Mouse (Mus musculus) stomach, embryonic 16.5 days (tissue): ENCODE measurements around the gene Fads6. TPM values are rescaled to one million over a fixed set of nuclear protein-coding genes. Genes with fewer than 3 reads are reported as not detected.

Experiments
- ATAC-seq: fragments of 200-750 bp; cut with Nextera tagmentation; 2 replicates; pipeline ENCODE4 v1.8.0; 2017; ENCODE audit warnings: moderate number of reproducible peaks, moderate TSS enrichment; ENCODE audit not compliant: insufficient read depth, low FRiP score
- H3K27ac ChIP-seq: fragments of 300-500 bp; sonication (generic); 2 replicates; pipeline ENCODE4 v1.5.1; 2014; ENCODE audit warnings: low read length
- H3K27me3 ChIP-seq: fragments of 300-500 bp; sonication (generic); 2 replicates; pipeline ENCODE4 v1.6.1; 2014; ENCODE audit warnings: low read length, control low read depth, mixed read lengths; ENCODE audit not compliant: control insufficient read depth, insufficient read depth
- H3K36me3 ChIP-seq: fragments of 300-500 bp; sonication (generic); 2 replicates; pipeline ENCODE4 v1.6.1; 2014; ENCODE audit warnings: low read length; ENCODE audit not compliant: control insufficient read depth, insufficient read depth
- H3K4me1 ChIP-seq: fragments of 300-500 bp; sonication (generic); 2 replicates; pipeline ENCODE4 v1.6.1; 2014; ENCODE audit warnings: low read length, control low read depth, mixed read lengths; ENCODE audit not compliant: control insufficient read depth, insufficient read depth
- H3K4me2 ChIP-seq: fragments of 300-500 bp; sonication (generic); 2 replicates; pipeline ENCODE4 v1.6.1; 2014; ENCODE audit warnings: low read depth, low read length, mixed read lengths
- H3K4me3 ChIP-seq: fragments of 300-500 bp; sonication (generic); replicated peaks from 2 replicates; pipeline ENCODE4 v1.5.1; 2014; ENCODE audit warnings: mild to moderate bottlenecking, low read length
- H3K9ac ChIP-seq: fragments of 300-500 bp; sonication (generic); 2 replicates; pipeline ENCODE4 v1.6.1; 2014; ENCODE audit warnings: low read length
- H3K9me3 ChIP-seq: fragments of 300-500 bp; sonication (generic); replicated peaks from 2 replicates; pipeline ENCODE4 v1.6.1; 2016; ENCODE audit warnings: low read length, control low read depth; ENCODE audit not compliant: control insufficient read depth
- WGBS: fragments of 180-500 bp; shearing (Covaris S2); extraction: QIAGEN DNeasy Blood & Tissue Kit; methylation state at CpG from one replicate; pipeline ENCODE4 v1.1.7; 2014; 5-methylcytosine and 5-hydroxymethylcytosine counted together
- polyA plus RNA-seq: library from polyadenylated mRNA; unstranded; fragments of >200 nt; fragmentation: Nextera tagmentation; extraction: Ambion mirVana; gene quantifications from 2 replicates; pipeline ENCODE4 v1.2.1, GENCODE M21; 2015

The Fads6 gene
- polyA plus RNA-seq = 1.6 and 1.7 TPM in 2 replicates

DNA sequence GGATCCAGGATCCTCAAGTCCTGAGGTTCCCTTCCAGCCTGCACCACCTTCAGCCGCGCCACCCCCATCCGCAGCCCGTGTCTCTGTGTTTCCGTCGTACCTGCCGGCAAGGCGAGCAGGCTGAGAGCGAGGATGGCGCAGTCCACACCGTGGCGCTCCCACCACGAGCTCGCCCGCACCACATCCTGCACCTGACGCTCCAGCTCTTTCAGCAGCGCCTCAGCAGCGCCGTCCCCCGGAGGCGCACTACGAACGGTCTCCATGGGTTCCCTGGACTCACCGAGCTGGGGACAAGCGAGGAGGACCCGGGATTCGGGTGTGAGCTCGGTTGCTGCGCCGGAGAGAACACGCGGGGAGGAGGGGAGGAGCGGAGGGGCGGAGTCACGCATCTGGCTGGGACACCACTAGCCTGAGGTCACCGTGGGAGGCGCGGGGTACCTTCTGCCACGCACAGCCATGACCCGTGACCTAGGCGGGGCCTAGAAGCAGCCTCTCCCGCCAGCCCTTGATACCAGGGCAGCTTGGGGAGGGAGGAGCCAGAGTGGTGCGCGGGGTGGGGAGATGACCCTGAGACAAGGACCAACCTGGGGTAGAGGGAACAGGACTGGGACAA lies at the start of gene Fads6:
Gene Fads6 (minus strand): TSS at position 450 of the 613 bp plus-strand sequence.
- peak; percentile 68; the same call in 1 of the 2 replicates for ATAC-seq
- no peaks in the 10 kb centered on the region for H3K36me3 ChIP-seq
- under 1% methylated on average over 44 of the region's 44 CpGs for WGBS
- H3K4me3 ChIP-seq = peak within 1 kb of the TSS; percentile 48
- peak within 1 kb of the TSS; percentile 24; the same call in 1 of the 2 replicates for H3K27ac ChIP-seq
- 0 out of 2 replicates have a peak, but pooled peaks cover 5% of the 10 kb centered on the region for H3K27me3 ChIP-seq
- H3K9me3 ChIP-seq = no peaks in the 10 kb centered on the region
- peak within 1 kb of the TSS; percentile 87 for H3K4me2 ChIP-seq
- peak within 1 kb of the TSS; percentile 71 for H3K9ac ChIP-seq
- peaks cover 14% of the 10 kb centered on the region for H3K4me1 ChIP-seq

DNA sequence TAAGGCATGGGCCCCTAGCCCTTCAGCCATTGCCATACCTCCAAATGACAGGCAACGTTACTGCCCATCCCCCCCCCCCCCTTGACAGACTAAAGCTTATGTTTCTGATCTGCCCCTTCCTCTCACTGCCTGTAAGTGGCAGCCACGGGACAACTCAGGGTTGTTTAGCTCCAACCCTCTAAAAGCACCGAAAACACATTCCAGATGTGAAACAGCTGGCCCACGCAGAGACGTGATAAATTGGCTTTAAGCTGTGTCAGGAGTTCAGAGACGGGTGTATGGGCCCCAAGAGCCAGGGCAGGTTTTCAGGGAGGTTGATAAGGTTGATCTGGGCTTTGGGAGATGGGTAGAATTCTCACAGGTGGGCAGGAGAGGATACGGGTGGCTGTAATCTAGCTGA lies 48.1 kb upstream of the Fads6 start:
- 19% methylated on average over 7 of the region's 7 CpGs for WGBS
- Histone ChIP-seq H3K4me3 (no peak overlapping the region), H3K4me1 (peaks cover 25% of the 10 kb centered on the region), H3K9ac (no peak overlapping the region), H3K27me3 (no peaks in the 10 kb centered on the region; the same call in 1 of the 2 replicates), H3K27ac (no peak overlapping the region), H3K36me3 (no peaks in the 10 kb centered on the region), H3K9me3 (no peaks in the 10 kb centered on the region), H3K4me2 (no peak overlapping the region)
- no peak for ATAC-seq

DNA sequence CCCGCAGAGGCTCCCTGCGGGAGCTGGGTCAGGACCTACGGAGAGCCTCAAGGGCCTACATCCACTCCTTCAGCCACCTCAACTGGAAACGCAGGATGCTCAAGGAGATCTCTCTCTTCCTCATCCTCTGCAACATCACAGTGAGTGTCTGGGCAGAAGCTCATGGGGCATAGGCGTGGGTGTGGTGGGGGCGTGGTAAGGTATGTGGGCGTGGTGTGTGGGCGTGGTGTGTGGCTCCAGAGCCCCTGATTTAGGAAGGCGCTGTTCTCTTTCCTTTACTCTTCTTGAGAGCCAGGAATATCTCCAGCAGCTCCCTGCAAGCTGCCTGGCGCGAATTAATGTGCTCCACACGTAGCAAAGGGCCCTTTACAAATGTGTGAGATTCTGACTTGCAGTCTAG lies 47.5 kb upstream of the Fads6 start:
- peaks cover 25% of the 10 kb centered on the region for H3K4me1 ChIP-seq
- 18% methylated on average over 12 of the region's 12 CpGs for WGBS
- H3K36me3 ChIP-seq = no peaks in the 10 kb centered on the region
- H3K27me3 ChIP-seq = no peaks in the 10 kb centered on the region; the same call in 1 of the 2 replicates
- no peaks in the 10 kb centered on the region for H3K9me3 ChIP-seq
- H3K4me2 ChIP-seq = no peak overlapping the region
- H3K27ac ChIP-seq = no peak overlapping the region
- no peak for ATAC-seq
- no peak overlapping the region for H3K4me3 ChIP-seq
- H3K9ac ChIP-seq = no peak overlapping the region

DNA sequence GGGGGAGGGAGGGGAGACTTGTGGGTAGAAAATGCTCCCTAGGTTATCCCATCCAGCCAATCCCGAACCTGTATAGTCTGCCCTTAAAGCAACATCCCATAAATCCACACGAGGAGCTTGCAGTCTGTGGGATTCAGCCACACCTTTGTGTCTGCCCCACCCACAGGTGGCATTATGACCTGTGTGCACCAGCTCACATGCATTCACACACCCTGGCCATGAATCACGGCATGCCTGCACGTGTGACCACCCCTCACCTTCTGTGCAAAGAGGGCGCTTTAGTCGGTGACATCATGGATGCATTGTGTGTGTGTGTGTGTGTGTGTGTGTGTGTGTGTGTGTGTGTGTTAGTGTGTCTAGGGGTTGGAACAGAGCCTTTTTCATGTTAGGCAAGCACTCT lies 44.4 kb upstream of the Fads6 start:
- Histone ChIP-seq H3K9ac (no peak overlapping the region), H3K27me3 (peaks cover 3% of the 10 kb centered on the region), H3K9me3 (no peaks in the 10 kb centered on the region), H3K4me3 (no peak overlapping the region), H3K4me2 (no peak overlapping the region), H3K4me1 (peaks cover 17% of the 10 kb centered on the region), H3K27ac (no peak overlapping the region), H3K36me3 (no peaks in the 10 kb centered on the region)
- peak; percentile 73; the same call in 1 of the 2 replicates for ATAC-seq
- whole genome bisulfite sequencing = 56% methylated on average over 6 of the region's 6 CpGs

DNA sequence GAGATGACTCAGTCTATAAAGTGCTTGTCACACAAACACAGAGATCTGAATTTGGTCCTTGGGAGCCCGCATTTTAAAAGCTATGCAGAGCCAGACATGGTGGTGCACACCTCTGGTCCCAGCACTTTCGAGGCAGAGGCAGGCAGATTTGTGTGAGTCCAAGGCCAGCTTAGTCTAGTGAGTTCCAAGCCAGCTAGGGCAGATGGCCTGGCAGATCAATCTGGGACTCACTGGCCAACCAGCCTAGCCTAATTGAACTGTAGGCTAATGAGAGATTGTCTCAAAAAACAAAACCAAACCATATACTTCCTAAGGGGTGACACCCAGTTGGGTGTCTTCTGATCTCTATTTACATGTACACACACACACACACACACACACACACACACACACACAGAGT lies 43.8 kb upstream of the Fads6 start:
- peaks cover 4% of the 10 kb centered on the region for H3K27me3 ChIP-seq
- WGBS = 69% methylated on average over 2 of the region's 2 CpGs
- ATAC-seq = no peak
- H3K4me3 ChIP-seq = no peak overlapping the region
- no peak overlapping the region for H3K9ac ChIP-seq
- H3K4me2 ChIP-seq = no peak overlapping the region
- no peak overlapping the region for H3K27ac ChIP-seq
- H3K9me3 ChIP-seq = no peaks in the 10 kb centered on the region
- H3K4me1 ChIP-seq = peaks cover 11% of the 10 kb centered on the region; the same call in 1 of the 2 replicates
- no peaks in the 10 kb centered on the region for H3K36me3 ChIP-seq

DNA sequence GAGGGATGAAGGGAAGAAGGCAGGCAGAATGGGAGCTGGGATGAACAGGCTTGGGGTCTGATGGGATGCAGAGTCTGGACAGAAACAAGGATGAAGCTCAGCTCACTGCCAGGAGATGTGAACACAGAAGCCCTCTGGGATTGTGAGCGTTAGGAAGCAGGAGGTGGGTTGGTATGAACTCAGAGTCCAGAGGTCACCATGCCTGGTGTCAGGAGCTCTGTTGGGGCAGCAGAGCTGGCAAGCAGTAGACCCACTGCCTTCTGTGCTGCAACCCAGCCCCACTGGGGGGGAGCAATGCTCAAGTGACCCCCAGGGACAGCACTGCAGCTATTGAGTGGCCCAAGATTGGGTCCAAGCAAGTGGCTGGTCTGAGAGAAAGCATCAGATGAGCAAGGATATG lies 40.4 kb upstream of the Fads6 start:
- Histone ChIP-seq H3K27me3 (peaks cover 32% of the 10 kb centered on the region), H3K4me3 (no peak overlapping the region), H3K4me2 (no peak overlapping the region), H3K36me3 (no peaks in the 10 kb centered on the region), H3K9me3 (no peaks in the 10 kb centered on the region), H3K27ac (no peak overlapping the region), H3K4me1 (no peaks in the 10 kb centered on the region; the same call in 1 of the 2 replicates), H3K9ac (no peak overlapping the region)
- ATAC-seq = no peak
- WGBS = 57% methylated on average over 1 of the region's 1 CpGs

DNA sequence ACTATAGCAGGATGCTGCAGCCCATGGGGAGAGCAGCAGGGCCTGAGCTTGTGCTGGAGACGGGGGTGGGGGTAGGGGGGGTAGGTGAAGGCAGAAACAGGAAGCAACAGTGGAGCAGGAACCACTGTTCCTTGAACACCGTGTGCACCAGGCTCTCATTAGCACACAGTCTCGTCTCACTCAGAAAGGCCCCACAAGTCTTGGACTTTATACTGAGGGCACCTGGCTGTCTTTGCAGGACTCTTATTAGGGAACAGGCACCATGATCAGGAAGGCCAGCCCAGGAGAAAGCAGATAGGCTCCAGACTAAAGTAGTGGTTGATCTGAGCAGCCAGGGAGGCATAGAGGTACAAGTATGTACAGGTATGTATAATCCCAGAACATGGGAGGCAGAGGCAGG lies 39.9 kb upstream of the Fads6 start:
- Histone ChIP-seq H3K27me3 (peaks cover 33% of the 10 kb centered on the region), H3K4me1 (no peaks in the 10 kb centered on the region; the same call in 1 of the 2 replicates)
- ATAC-seq = no peak

DNA sequence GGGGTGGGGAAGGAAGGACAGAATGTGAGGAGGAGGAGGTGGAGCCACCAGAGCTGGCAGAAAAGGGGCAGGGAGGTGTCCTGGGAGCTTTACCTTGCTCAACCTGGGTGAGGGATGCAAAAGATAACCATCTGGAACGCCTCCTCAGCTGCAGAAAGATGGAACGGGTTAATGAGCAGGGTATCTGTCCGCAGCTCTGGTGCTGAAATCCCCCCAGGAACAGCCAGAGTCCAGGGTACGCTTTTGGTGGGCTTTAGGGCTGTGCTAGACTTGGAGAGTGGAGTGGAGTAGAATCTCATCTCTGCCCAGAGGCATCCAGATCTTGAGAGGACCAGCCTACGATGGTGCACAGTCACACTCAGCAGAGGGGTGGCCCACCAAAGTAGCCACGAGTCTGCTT lies 38.7 kb upstream of the Fads6 start:
- H3K4me2 ChIP-seq = no peak overlapping the region
- H3K4me1 ChIP-seq = no peaks in the 10 kb centered on the region; the same call in 1 of the 2 replicates
- H3K27ac ChIP-seq = no peak overlapping the region
- WGBS = 19% methylated on average over 6 of the region's 6 CpGs
- H3K9me3 ChIP-seq = no peaks in the 10 kb centered on the region
- H3K4me3 ChIP-seq = no peak overlapping the region
- peaks cover 36% of the 10 kb centered on the region for H3K27me3 ChIP-seq
- H3K36me3 ChIP-seq = no peaks in the 10 kb centered on the region
- no peak overlapping the region for H3K9ac ChIP-seq
- ATAC-seq = no peak

More for the DNA sequence above, 39.9 kb upstream of the Fads6 start:
- WGBS = 42% methylated on average over 3 of the region's 3 CpGs
- no peak overlapping the region for H3K9ac ChIP-seq
- H3K4me2 ChIP-seq = no peak overlapping the region
- H3K27ac ChIP-seq = no peak overlapping the region
- no peak overlapping the region for H3K4me3 ChIP-seq
- H3K9me3 ChIP-seq = no peaks in the 10 kb centered on the region
- no peaks in the 10 kb centered on the region for H3K36me3 ChIP-seq

DNA sequence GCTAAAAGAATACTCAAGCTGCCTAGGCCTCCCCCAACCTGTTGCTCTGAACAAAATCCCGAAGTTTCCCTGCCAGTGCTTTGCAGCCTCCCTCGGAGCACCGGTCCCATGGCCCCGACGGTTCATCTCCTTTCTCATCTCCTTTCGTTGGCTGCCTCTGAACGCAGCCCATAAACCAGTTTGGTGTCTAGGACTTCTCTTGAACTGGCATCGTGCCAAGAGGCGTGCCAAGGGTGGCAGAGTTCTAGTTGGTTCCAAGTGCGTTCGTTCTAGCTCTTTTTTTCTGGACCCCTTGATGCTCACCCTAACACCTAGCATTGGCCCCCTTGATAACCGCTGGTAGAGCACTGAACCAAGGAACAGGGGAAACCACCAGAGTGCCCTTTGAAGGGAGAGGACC lies 37.8 kb upstream of the Fads6 start:
- Histone ChIP-seq H3K27ac (no peak overlapping the region), H3K36me3 (no peaks in the 10 kb centered on the region), H3K4me1 (no peaks in the 10 kb centered on the region; the same call in 1 of the 2 replicates), H3K27me3 (peaks cover 38% of the 10 kb centered on the region), H3K4me2 (no peak overlapping the region), H3K4me3 (0 out of 2 replicates have a peak overlapping the region, but pooled peaks have one; percentile 26), H3K9me3 (no peaks in the 10 kb centered on the region), H3K9ac (no peak overlapping the region)
- no peak for ATAC-seq
- WGBS = 50% methylated on average over 12 of the region's 12 CpGs
